Mouse (Mus musculus): ENCODE measurements around the gene Ubxn11. TPM values are rescaled to one million over a fixed set of nuclear protein-coding genes. Genes with fewer than 3 reads are reported as not detected.

The Ubxn11 gene
- 12.4 and 23.3 TPM in 2 replicates for total RNA-seq (2012; rRNA removed)

- peak within 1 kb of the TSS; percentile 80 for H3K9ac ChIP-seq (ENCODE audit: insufficient read depth, low read depth, low read length, poor library complexity, severe bottlenecking)
- peaks cover 1 to 8% of the 10 kb centered on the region in 2 experiments; a peak in 2 of 4 replicates for H3K4me1 ChIP-seq (ENCODE audit: control insufficient read depth in 2 of 2, insufficient read depth in 2 of 2, low read length in 2 of 2, poor library complexity in 1 of 2)
- no peaks in the 10 kb centered on the region for H3K9me3 ChIP-seq (ENCODE audit: control insufficient read depth, insufficient read depth, low read depth, low read length)
- TF ChIP-seq HCFC1 (IDR thresholded peaks at IDR 0.05; ENCODE audit: borderline replicate concordance, insufficient read depth, low read length) (peak; percentile 88), ZNF384 (IDR thresholded peaks at IDR 0.05; ENCODE audit: low read depth, low read length) (no peak), ZC3H11A (IDR thresholded peaks at IDR 0.05; ENCODE audit: borderline replicate concordance, low read depth, low read length) (no peak), CHD2 (IDR thresholded peaks at IDR 0.05; ENCODE audit: low read depth, low read length) (peak; percentile 60; the same call in 1 of the 2 replicates), MAFK (IDR thresholded peaks at IDR 0.05; ENCODE audit: insufficient read depth, low read depth, low read length) (no peak)
- in situ Hi-C loops (cut with MboI; ENCODE audit: low sequenced_read_pairs in 2 of 2, unreplicated experiment in 2 of 2) = no loop called here
- no peak within 1 kb of the TSS for H3K27ac ChIP-seq (ENCODE audit: insufficient read depth, low read depth, low read length, poor library complexity, severe bottlenecking)
- DNase-seq (ENCODE audit: low read depth, low spot score) = peak; percentile 89
- no peaks in the 10 kb centered on the region for H3K36me3 ChIP-seq (ENCODE audit: control insufficient read depth, insufficient read depth, low read length, poor library complexity, severe bottlenecking)
- H3K4me3 ChIP-seq (ENCODE audit: insufficient read depth in 1 of 2, low read depth in 1 of 2, low read length in 2 of 2, poor library complexity in 1 of 2, severe bottlenecking in 1 of 2) = peak within 1 kb of the TSS; percentile 83 to 86
These were observed at the start of gene Ubxn11 for GRCm38 (mm10) chr4:134101979-134102741. Gene Ubxn11 (plus strand): TSS chr4:134102570.

- TF ChIP-seq ZC3H11A (IDR thresholded peaks at IDR 0.05; ENCODE audit: borderline replicate concordance, low read depth, low read length) (no peak), ZNF384 (IDR thresholded peaks at IDR 0.05; ENCODE audit: low read depth, low read length) (no peak), MAFK (IDR thresholded peaks at IDR 0.05; ENCODE audit: insufficient read depth, low read depth, low read length) (no peak), CHD2 (IDR thresholded peaks at IDR 0.05; ENCODE audit: low read depth, low read length) (no peak), HCFC1 (IDR thresholded peaks at IDR 0.05; ENCODE audit: borderline replicate concordance, insufficient read depth, low read length) (no peak)
- no peak for DNase-seq (ENCODE audit: low read depth, low spot score)
- no peaks in the 10 kb centered on the region for H3K9me3 ChIP-seq (ENCODE audit: control insufficient read depth, insufficient read depth, low read depth, low read length)
- H3K9ac ChIP-seq (ENCODE audit: insufficient read depth, low read depth, low read length, poor library complexity, severe bottlenecking) = no peak within 1 kb of the TSS
- H3K4me1 ChIP-seq (ENCODE audit: control insufficient read depth in 2 of 2, insufficient read depth in 2 of 2, low read length in 2 of 2, poor library complexity in 1 of 2) = peaks cover 2 to 3% of the 10 kb centered on the region in 2 experiments
- H3K27ac ChIP-seq (ENCODE audit: insufficient read depth, low read depth, low read length, poor library complexity, severe bottlenecking) = no peak within 1 kb of the TSS
- H3K36me3 ChIP-seq (ENCODE audit: control insufficient read depth, insufficient read depth, low read length, poor library complexity, severe bottlenecking) = no peaks in the 10 kb centered on the region
- H3K4me3 ChIP-seq (ENCODE audit: insufficient read depth in 1 of 2, low read depth in 1 of 2, low read length in 2 of 2, poor library complexity in 1 of 2, severe bottlenecking in 1 of 2) = no peak within 1 kb of the TSS
- in situ Hi-C loops (cut with MboI; ENCODE audit: low sequenced_read_pairs in 2 of 2, unreplicated experiment in 2 of 2) = no loop called here
These were observed 48.8 kb upstream of the Ubxn11 start, which contains the start of gene Zfp683 for GRCm38 (mm10) chr4:134053538-134053937. Gene Zfp683 (plus strand): TSS chr4:134053838.

- DNase-seq (ENCODE audit: low read depth, low spot score) = no peak
- peak overlapping the region; percentile 17 to 50; a peak in 3 of 4 replicates for H3K4me3 ChIP-seq (ENCODE audit: insufficient read depth in 1 of 2, low read depth in 1 of 2, low read length in 2 of 2, poor library complexity in 1 of 2, severe bottlenecking in 1 of 2)
- H3K27ac ChIP-seq (ENCODE audit: insufficient read depth, low read depth, low read length, poor library complexity, severe bottlenecking) = no peak overlapping the region
- no peaks in the 10 kb centered on the region for H3K36me3 ChIP-seq (ENCODE audit: control insufficient read depth, insufficient read depth, low read length, poor library complexity, severe bottlenecking)
- H3K9me3 ChIP-seq (ENCODE audit: control insufficient read depth, insufficient read depth, low read depth, low read length) = no peaks in the 10 kb centered on the region
- in situ Hi-C loops (cut with MboI; ENCODE audit: low sequenced_read_pairs in 2 of 2, unreplicated experiment in 2 of 2) = no loop called here
- peaks cover 6 to 26% of the 10 kb centered on the region in 2 experiments for H3K4me1 ChIP-seq (ENCODE audit: control insufficient read depth in 2 of 2, insufficient read depth in 2 of 2, low read length in 2 of 2, poor library complexity in 1 of 2)
- H3K9ac ChIP-seq (ENCODE audit: insufficient read depth, low read depth, low read length, poor library complexity, severe bottlenecking) = no peak overlapping the region; the same call in 1 of the 2 replicates
- no peak for TF ChIP-seq ZNF384 (IDR thresholded peaks at IDR 0.05; ENCODE audit: low read depth, low read length)
- no peak for TF ChIP-seq CHD2 (IDR thresholded peaks at IDR 0.05; ENCODE audit: low read depth, low read length)
- no peak for TF ChIP-seq ZC3H11A (IDR thresholded peaks at IDR 0.05; ENCODE audit: borderline replicate concordance, low read depth, low read length)
- no peak for TF ChIP-seq HCFC1 (IDR thresholded peaks at IDR 0.05; ENCODE audit: borderline replicate concordance, insufficient read depth, low read length)
These were observed 44.1 kb upstream of the Ubxn11 start for GRCm38 (mm10) chr4:134058166-134058715.

GRCm38 (mm10) chr4:134058908-134059307 is 43.5 kb upstream of the Ubxn11 start:
- H3K9ac ChIP-seq (ENCODE audit: insufficient read depth, low read depth, low read length, poor library complexity, severe bottlenecking) = no peak overlapping the region; the same call in 1 of the 2 replicates
- peak overlapping the region; percentile 17 to 50; a peak in 3 of 4 replicates for H3K4me3 ChIP-seq (ENCODE audit: insufficient read depth in 1 of 2, low read depth in 1 of 2, low read length in 2 of 2, poor library complexity in 1 of 2, severe bottlenecking in 1 of 2)
- TF ChIP-seq ZC3H11A (IDR thresholded peaks at IDR 0.05; ENCODE audit: borderline replicate concordance, low read depth, low read length) = no peak
- TF ChIP-seq CHD2 (IDR thresholded peaks at IDR 0.05; ENCODE audit: low read depth, low read length) = no peak
- no peak for TF ChIP-seq MAFK (IDR thresholded peaks at IDR 0.05; ENCODE audit: insufficient read depth, low read depth, low read length)
- H3K27ac ChIP-seq (ENCODE audit: insufficient read depth, low read depth, low read length, poor library complexity, severe bottlenecking) = no peak overlapping the region
- H3K36me3 ChIP-seq (ENCODE audit: control insufficient read depth, insufficient read depth, low read length, poor library complexity, severe bottlenecking) = no peaks in the 10 kb centered on the region
- peaks cover 6 to 26% of the 10 kb centered on the region in 2 experiments for H3K4me1 ChIP-seq (ENCODE audit: control insufficient read depth in 2 of 2, insufficient read depth in 2 of 2, low read length in 2 of 2, poor library complexity in 1 of 2)
- DNase-seq (ENCODE audit: low read depth, low spot score) = no peak
- H3K9me3 ChIP-seq (ENCODE audit: control insufficient read depth, insufficient read depth, low read depth, low read length) = no peaks in the 10 kb centered on the region
- in situ Hi-C loops (cut with MboI; ENCODE audit: low sequenced_read_pairs in 2 of 2, unreplicated experiment in 2 of 2) = no loop called here

Data from ES-E14 (cell line).